Mouse (Mus musculus) liver, adult 2 months (tissue): ENCODE measurements around the gene Upf1. TPM values are rescaled to one million over a fixed set of nuclear protein-coding genes. Genes with fewer than 3 reads are reported as not detected.

Experiments used
- DNase-seq: peaks from one replicate; pipeline ENCODE4 v3.0.0-alpha.2; 2011; ENCODE audit warnings: low read depth, low spot score; ENCODE audit errors: extremely low read depth
- H3K27ac ChIP-seq: fragments of 200-500 bp; replicated peaks from 2 replicates; pipeline ENCODE4 v1.5.1; 2012; ENCODE audit warnings: low read depth, mild to moderate bottlenecking, control low read depth, inconsistent platforms, low read length; ENCODE audit not compliant: insufficient read depth
- H3K27me3 ChIP-seq: fragments of 200-500 bp; 2 replicates; pipeline ENCODE4 v1.6.1; 2012; ENCODE audit warnings: mild to moderate bottlenecking, moderate library complexity, low read length, inconsistent platforms; ENCODE audit not compliant: control insufficient read depth, insufficient read depth
- H3K36me3 ChIP-seq: fragments of 200-500 bp; 2 replicates; pipeline ENCODE4 v1.6.1; 2012; ENCODE audit warnings: low read length, inconsistent platforms; ENCODE audit not compliant: control insufficient read depth, insufficient read depth
- H3K4me1 ChIP-seq: fragments of 200-500 bp; 2 replicates; pipeline ENCODE4 v1.6.1; 2011; ENCODE audit warnings: low read length; ENCODE audit not compliant: control insufficient read depth, insufficient read depth
- H3K4me3 ChIP-seq: fragments of 200-500 bp; 2 replicates; pipeline ENCODE4 v1.5.1; 2011; ENCODE audit warnings: low read depth, mild to moderate bottlenecking, control low read depth, low read length, moderate library complexity; ENCODE audit not compliant: insufficient read depth
- H3K79me2 ChIP-seq: fragments of 200-500 bp; 2 replicates; pipeline ENCODE4 v1.6.1; 2012; ENCODE audit warnings: inconsistent platforms, mild to moderate bottlenecking, low read length, moderate library complexity; ENCODE audit not compliant: control insufficient read depth, insufficient read depth
- H3K9ac ChIP-seq: fragments of 200-500 bp; 2 replicates; pipeline ENCODE4 v1.6.1; 2012; ENCODE audit warnings: low read depth, mild to moderate bottlenecking, control low read depth, inconsistent platforms, low read length
- CTCF ChIP-seq: fragments of 200-500 bp; IDR thresholded peaks from 2 replicates; pipeline ENCODE4 v1.5.1; 2011; ENCODE audit warnings: low read depth, low read length, control low read depth
- POLR2A ChIP-seq: fragments of 200-500 bp; IDR thresholded peaks from 2 replicates; pipeline ENCODE4 v1.6.1; 2011; ENCODE audit warnings: low read length, control low read depth; ENCODE audit not compliant: insufficient read depth; ENCODE audit errors: extremely low read depth
- WGBS: fragments of 180-500 bp; shearing (Covaris S2); methylation state at CpG from one replicate; pipeline ENCODE4 v1.1.7; 2018; 5-methylcytosine and 5-hydroxymethylcytosine counted together
- polyA plus RNA-seq: library from polyadenylated mRNA; depleted of rRNA; stranded (reverse); fragments of >200 nt; gene quantifications from 2 replicates; pipeline ENCODE4 v1.2.3, GENCODE M21; 2012
- total RNA-seq: library from RNA; depleted of rRNA; stranded (reverse); fragments of >200 nt; gene quantifications from 2 replicates; pipeline ENCODE4 v1.2.3, GENCODE M21; 2014

Gene Upf1
- total and polyA plus RNA-seq, 2 experiments: 19.0 to 22.3 TPM

DNA sequence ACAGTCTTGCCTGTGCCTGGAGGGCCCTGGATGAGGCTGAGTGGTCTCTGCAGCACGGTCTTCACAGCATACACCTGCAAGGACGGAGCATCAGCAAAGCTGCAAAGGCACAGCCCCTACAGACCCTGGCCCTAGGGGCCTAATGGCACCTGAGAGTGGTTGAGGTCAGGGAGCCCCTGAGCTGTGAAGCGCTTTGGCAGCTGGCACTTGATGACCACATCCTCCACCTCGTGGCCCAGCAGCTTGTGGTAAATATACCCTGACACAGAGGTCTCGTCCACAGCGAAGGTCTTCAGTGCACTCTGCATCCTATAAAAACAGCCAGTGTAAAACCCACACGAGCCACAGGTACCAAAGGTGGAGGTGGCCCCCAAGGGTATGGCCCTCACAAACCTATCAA, 14.1 kb downstream of the Upf1 start:
- Histone ChIP-seq H3K27ac (no peak overlapping the region), H3K9ac (no peak overlapping the region), H3K4me3 (no peak overlapping the region), H3K27me3 (no peaks in the 10 kb centered on the region), H3K79me2 (peaks cover 5% of the 10 kb centered on the region; the same call in 1 of the 2 replicates), H3K36me3 (peaks cover 44% of the 10 kb centered on the region), H3K4me1 (no peaks in the 10 kb centered on the region)
- WGBS: 89% methylated on average over 7 of the region's 7 CpGs
- no peak for TF ChIP-seq CTCF
- no peak for TF ChIP-seq POLR2A
- DNase-seq: no peak

DNA sequence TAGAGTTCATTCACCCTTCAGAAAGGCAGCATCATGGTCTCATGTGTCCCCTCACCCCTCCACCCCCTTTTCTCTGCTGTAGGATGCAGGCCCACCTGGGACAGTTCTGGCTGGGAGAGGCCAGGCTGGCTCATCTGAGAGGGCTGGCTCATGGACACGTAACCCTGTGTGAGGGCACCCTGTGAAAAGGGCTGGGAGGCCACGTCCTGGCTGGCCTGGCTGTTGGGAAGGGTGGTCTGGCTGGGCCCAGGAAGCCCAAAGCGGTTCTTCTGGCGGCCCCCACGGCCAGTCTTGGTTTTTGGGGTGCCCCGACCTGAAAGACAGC, 20.2 kb downstream of the Upf1 start:
- Histone ChIP-seq H3K27me3 (no peaks in the 10 kb centered on the region), H3K4me3 (no peak overlapping the region), H3K79me2 (no peaks in the 10 kb centered on the region), H3K4me1 (no peaks in the 10 kb centered on the region), H3K9ac (no peak overlapping the region), H3K36me3 (peaks cover 52% of the 10 kb centered on the region), H3K27ac (no peak overlapping the region)
- no peak for DNase-seq
- 98% methylated on average over 6 of the region's 6 CpGs for WGBS
- no peak for TF ChIP-seq CTCF
- TF ChIP-seq POLR2A: no peak

DNA sequence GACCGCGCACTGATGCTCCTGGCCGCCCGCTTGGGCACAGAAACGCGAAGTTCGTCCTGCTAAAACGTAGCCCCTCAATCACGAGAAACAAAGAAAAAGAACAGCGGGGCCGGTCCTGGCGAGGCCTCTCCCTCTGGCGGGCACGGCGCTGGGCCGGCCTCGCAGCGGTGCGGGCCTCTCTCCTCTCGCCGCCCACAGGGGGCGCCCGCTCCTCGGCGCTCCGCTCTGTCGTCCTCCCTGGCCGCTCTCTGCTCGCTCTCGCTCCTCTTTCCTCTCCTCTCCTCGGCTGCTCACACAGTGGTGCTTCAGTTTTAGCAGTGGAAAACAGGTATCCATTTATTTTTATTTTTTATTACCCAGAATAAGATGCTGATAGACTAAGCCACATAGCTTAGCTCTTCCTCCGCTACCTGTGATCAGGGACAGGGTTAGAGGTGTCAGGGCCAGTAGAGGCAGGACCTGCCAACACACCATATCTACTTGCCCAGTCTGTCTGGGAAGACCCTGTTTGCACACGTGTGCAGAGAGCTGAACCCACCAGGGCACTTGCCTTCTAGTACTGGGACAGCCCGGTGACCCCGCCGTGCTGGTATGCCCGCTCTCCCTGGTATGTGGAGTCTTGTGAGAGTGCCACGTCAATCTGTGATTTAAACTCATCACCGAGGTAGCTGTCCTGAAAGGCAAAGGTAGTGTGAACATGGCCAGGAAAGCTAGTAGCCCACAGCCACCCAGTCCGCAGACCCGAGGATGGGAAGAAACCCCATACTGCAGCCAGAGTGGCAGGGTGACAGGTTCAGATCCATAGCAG, 20.8 kb downstream of the Upf1 start:
- H3K79me2 ChIP-seq: no peaks in the 10 kb centered on the region
- DNase-seq: no peak
- H3K4me3 ChIP-seq: no peak overlapping the region
- no peaks in the 10 kb centered on the region for H3K4me1 ChIP-seq
- TF ChIP-seq CTCF (peak; percentile 32; the same call in 1 of the 2 replicates), POLR2A (no peak)
- peaks cover 51% of the 10 kb centered on the region for H3K36me3 ChIP-seq
- H3K27me3 ChIP-seq: no peaks in the 10 kb centered on the region
- no peak overlapping the region for H3K27ac ChIP-seq
- H3K9ac ChIP-seq: no peak overlapping the region
- WGBS: 81% methylated on average over 41 of the region's 41 CpGs

DNA sequence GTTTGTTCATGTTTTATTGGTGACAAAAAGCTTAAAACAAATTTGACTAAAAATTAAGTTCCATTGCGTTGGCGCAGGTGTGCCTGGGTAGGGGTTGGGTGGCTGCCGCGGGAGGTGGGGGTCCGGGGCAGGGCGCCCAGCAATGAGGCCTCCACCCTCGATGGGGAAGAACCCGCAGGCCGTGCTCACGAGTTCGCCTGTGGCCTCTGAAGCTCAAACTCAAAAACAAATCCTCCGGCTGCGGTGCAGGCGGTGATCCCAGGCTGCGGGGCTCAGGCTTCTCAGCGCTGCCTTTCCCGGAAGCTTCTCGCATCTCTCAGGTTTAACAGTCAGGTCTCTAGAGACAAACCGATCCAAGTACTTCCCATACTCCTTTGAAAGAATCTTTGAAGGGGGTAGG, 21.6 kb downstream of the Upf1 start:
- no peak for TF ChIP-seq CTCF
- no peak for TF ChIP-seq POLR2A
- no peak for DNase-seq
- peaks cover 47% of the 10 kb centered on the region for H3K36me3 ChIP-seq
- H3K27ac ChIP-seq: no peak overlapping the region
- 95% methylated on average over 19 of the region's 19 CpGs for WGBS
- H3K27me3 ChIP-seq: no peaks in the 10 kb centered on the region
- no peaks in the 10 kb centered on the region for H3K4me1 ChIP-seq
- H3K79me2 ChIP-seq: no peaks in the 10 kb centered on the region
- H3K9ac ChIP-seq: no peak overlapping the region
- H3K4me3 ChIP-seq: no peak overlapping the region

DNA sequence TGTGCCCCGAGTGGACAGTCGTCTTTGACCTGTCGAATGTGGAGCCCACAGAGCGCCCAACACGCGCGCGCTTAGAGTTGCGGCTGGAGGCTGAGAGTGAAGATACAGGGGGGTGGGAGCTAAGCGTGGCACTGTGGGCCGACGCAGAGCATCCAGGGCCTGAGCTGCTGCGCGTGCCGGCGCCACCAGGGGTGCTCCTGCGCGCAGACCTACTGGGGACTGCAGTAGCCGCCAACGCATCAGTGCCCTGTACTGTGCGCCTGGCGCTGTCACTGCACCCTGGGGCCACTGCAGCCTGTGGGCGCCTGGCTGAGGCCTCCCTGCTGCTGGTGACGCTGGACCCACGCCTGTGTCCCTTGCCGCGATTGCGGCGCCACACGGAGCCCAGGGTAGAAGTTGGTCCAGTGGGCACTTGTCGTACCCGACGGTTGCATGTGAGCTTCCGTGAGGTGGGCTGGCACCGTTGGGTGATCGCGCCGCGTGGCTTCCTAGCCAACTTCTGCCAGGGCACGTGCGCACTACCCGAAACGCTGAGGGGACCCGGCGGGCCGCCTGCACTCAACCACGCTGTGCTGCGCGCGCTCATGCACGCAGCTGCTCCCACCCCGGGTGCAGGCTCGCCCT, 22.2 kb downstream of the Upf1 start:
- H3K4me3 ChIP-seq: no peak overlapping the region
- WGBS: 80% methylated on average over 53 of the region's 53 CpGs
- H3K27me3 ChIP-seq: no peaks in the 10 kb centered on the region
- no peaks in the 10 kb centered on the region for H3K79me2 ChIP-seq
- TF ChIP-seq CTCF: no peak
- TF ChIP-seq POLR2A: no peak
- no peak overlapping the region for H3K27ac ChIP-seq
- no peak for DNase-seq
- H3K36me3 ChIP-seq: peaks cover 43% of the 10 kb centered on the region
- no peaks in the 10 kb centered on the region for H3K4me1 ChIP-seq
- H3K9ac ChIP-seq: no peak overlapping the region
